Mouse (Mus musculus): ENCODE data around the gene Zranb3.
"Not testable (repeated sequence)": the region's sequence is repeated elsewhere in the genome, so short reads cannot be mapped to it uniquely, and the experiment has no call there.

Gene Zranb3

DNA sequence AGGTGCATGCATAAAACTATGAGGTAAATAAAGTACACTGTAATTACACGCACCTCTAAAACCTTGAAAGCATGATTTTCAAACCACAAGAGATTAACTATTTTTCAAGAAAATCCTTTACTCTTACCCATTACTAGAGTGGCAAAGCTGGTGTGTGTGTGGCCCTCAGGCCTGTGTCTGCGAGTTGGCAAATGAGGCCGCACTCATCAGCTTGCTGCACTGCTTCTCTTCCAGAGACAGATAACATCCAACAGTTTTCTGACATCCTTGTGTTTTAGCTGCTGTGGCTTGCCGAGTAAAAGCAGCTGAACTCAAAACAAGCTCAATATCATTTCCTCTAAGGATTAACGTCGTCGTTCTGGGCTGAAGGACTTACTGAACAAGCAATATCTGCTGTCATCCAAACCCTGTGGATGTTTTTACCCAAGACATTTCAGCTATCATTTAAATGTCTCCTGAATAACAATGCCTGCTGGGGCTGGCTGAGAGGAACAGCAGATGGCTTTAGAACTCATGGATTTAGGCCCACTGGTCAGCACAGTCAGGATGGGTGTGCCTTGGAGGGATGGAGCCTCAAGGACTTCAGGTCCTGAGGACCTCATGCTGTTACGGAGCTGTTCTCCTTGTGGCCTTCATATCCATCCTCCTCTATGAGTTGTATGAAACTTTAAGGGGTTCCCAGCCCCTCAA, 42.0 kb downstream of the Zranb3 start:
- DNase-seq (ENCODE audit: low spot score in 2 of 2), result no peak

- no peak for DNase-seq (ENCODE audit: low spot score in 2 of 2)
Measured at GRCm38 (mm10) chr1:128058625-128059024, 44.2 kb downstream of the Zranb3 start.

DNA sequence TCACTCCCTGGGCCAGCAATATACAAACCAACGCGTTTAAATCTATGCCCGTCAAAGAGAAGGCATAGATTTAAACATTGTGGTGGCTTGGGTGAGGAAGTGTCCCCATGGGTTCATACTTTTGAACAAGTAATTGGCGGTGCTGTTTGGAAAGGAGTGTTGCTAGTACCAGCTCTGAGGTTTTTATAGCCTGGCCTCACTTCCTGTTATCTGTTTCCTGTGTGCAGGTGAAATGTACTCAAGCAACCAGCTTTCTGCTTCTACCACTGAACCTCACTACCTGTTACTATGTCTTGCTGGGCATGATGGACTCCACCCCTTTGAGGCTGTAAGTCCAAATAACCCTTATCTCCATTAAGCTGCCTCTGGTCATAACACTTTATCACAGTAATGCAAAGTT, 45.6 kb downstream of the Zranb3 start:
- no peak for DNase-seq (ENCODE audit: low spot score in 2 of 2)

GRCm38 (mm10) chr1:128046920-128047319, 55.9 kb downstream of the Zranb3 start:
- no peak for DNase-seq (ENCODE audit: low spot score in 2 of 2)

- no peak for DNase-seq (ENCODE audit: low spot score in 2 of 2)
Measured at GRCm38 (mm10) chr1:128046455-128046854, 56.4 kb downstream of the Zranb3 start.

GRCm38 (mm10) chr1:128044181-128044580, 58.7 kb downstream of the Zranb3 start:
- no peak for DNase-seq (ENCODE audit: low spot score in 2 of 2)

- DNase-seq (ENCODE audit: low spot score in 2 of 2), result no peak
Measured at GRCm38 (mm10) chr1:128036296-128036695, 66.6 kb downstream of the Zranb3 start.

DNA sequence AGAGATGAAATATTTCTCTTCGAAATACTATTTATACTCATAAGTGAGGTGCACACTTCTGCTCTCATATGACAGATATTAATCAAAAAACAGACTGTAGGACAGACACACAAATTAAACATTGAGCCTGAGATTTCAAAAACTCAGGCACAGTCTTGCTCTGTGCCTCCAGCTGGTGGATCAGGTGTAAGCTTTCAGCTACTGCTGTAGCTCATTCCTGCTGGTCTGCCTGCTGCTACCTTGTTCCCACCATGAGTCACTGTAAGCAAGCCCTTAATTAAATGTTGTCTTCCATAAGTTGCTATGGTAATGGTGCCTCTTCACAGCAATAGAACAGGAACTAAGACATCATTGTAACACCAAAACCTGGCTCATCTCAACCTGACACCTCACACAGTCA, 70.7 kb downstream of the Zranb3 start:
- DNase-seq (ENCODE audit: low spot score in 2 of 2), result no peak

GRCm38 (mm10) chr1:128031524-128031923, 71.3 kb downstream of the Zranb3 start:
- no peak for DNase-seq (ENCODE audit: low spot score in 2 of 2)

- DNase-seq (ENCODE audit: low spot score in 2 of 2), result no peak
Measured at GRCm38 (mm10) chr1:128024363-128025114, 78.3 kb downstream of the Zranb3 start.

DNA sequence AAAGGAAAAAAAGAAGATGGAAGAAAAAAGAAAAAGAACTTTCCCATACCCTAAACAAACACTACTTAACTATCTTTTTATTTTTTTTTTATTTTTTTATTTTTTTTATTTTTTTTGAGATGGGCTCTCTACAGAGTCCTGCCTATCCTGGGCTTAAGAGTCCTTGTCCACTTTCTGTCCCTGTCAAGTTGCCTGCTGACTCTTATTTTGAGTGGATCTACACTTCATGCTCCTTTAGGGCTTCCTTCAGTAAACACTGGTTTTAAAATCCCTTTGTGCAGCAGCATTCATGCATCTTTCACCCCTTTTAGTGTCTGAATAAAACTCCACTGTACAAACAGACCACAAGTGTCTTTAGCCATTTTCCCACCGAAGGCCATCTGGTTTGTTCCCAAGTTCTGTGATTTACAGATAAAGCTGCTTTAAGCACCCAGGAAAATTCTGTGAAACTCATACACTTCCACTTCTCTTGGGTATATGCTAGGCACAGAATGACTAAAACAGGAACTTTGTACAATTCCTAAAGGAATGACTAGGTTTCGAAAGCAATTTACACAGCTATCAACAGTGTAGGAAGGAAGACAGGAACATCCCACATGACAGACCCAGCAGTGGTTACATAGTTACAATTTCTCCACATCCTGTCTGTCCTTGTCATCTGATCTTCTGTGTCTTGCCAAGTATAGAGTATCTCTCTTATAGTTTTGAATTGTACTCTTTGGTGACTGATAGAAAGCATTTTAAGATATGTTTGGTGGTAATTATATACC, 82.7 kb downstream of the Zranb3 start:
- DNase-seq (ENCODE audit: low spot score in 2 of 2), result no peak

- peak; percentile 4 to 23 for DNase-seq (ENCODE audit: low spot score in 2 of 2)
Measured at GRCm38 (mm10) chr1:128016035-128016492, 86.8 kb downstream of the Zranb3 start.

- no peak for DNase-seq (ENCODE audit: low spot score in 2 of 2)
Measured at GRCm38 (mm10) chr1:128013698-128014386, 89.0 kb downstream of the Zranb3 start.

DNA sequence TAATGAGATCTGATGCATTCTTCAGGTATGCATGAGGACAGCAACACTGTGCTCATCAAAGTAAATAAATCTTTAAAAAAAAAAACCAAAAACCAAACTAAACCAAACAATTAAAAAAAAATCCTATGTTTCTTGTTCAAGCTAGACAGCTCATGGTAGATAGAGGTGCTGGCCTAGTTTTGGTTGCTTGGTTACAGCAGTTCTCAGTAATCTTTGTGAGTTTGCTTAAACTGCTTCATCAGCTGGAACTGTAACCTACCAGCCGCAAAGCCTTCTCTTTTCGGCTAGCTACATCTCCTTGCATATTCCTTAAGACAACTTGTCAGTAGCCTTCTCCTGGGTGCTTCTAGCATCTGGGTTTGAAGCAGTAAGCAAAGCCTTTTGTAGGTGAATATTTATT, 93.1 kb downstream of the Zranb3 start:
- no peak for DNase-seq (ENCODE audit: low spot score in 2 of 2)

GRCm38 (mm10) chr1:128006042-128006600, 96.7 kb downstream of the Zranb3 start:
- not testable (repeated sequence) for DNase-seq (ENCODE audit: low spot score in 2 of 2)

GRCm38 (mm10) chr1:128004371-128004720, 98.5 kb downstream of the Zranb3 start:
- DNase-seq (ENCODE audit: low spot score in 2 of 2), result no peak

GRCm38 (mm10) chr1:128003712-128004370, 99.0 kb downstream of the Zranb3 start:
- DNase-seq (ENCODE audit: low spot score in 2 of 2), result no peak

DNA sequence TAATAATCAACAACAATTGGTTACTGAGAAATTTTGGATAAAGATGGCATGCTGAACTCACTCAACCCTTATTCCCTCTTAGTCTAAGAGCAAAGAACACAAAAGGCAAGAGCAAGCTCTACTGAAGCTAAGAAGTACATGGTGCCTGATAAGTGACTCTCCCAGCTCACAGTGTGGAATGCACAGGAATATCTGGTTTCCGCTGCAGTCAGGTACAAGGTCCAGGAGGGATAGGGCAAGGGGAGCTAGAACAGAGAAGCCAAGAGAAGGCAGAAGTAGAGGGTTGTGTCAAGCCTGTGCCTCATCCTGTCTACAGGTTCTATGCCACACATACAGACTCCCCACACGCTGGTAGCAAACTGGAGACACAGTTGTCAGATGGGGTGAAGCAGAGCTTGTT, 100.7 kb downstream of the Zranb3 start:
- no peak for DNase-seq (ENCODE audit: low spot score in 2 of 2)

GRCm38 (mm10) chr1:128000931-128001330, 101.9 kb downstream of the Zranb3 start:
- not testable (repeated sequence) for DNase-seq (ENCODE audit: low spot score in 2 of 2)

DNA sequence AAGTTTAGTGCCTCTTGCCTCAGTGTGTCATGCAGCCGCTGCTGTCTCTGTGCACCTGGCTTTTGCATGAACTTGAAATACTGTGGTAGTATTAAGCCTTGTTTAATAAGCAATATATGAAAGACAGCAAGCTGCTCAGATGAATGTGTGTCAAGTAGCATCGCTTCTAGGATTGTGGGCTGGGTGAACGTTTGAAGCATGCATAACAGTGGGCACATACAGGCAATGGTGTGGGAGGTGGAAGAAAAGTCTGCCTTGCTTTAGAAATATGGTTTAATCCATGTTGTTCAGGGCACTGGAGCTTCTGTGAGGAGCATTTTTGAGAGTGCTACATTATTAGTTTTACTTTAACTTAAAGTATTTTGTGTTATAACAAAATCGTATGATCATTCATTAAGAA, 109.0 kb downstream of the Zranb3 start:
- no peak for DNase-seq (ENCODE audit: low spot score in 2 of 2)

Data from spleen, postnatal 36 days (tissue).